Mouse (Mus musculus): ENCODE measurements at regions not wholly inside any gene's neighbourhood (a gene's known extent, or its start where the extent isn't known, plus 50 kb on each side); places are given as distances from the start of the nearest gene placed in this dataset.

- Histone ChIP-seq H3K9ac (replicated peaks; ENCODE audit: low read depth, low read length) (no peak overlapping the region), H3K4me1 (ENCODE audit: control insufficient read depth, insufficient read depth, low read length) (no peaks in the 10 kb centered on the region), H3K4me2 (ENCODE audit: low read depth, low read length) (no peak overlapping the region), H3K4me3 (ENCODE audit: low read depth, low read length) (no peak overlapping the region), H3K36me3 (ENCODE audit: control insufficient read depth, insufficient read depth, low read length) (no peaks in the 10 kb centered on the region), H3K27ac (ENCODE audit: low read depth, low read length) (no peak overlapping the region), H3K27me3 (ENCODE audit: control insufficient read depth, insufficient read depth, low read length) (no peaks in the 10 kb centered on the region), H3K9me3 (ENCODE audit: control insufficient read depth, low read length) (no peaks in the 10 kb centered on the region)
- ATAC-seq (ENCODE audit: low read depth), result no peak
- WGBS, result 94% methylated on average over 8 of the region's 8 CpGs
Measured at GRCm38 (mm10) chr4:124057607-124058006, 139.8 kb upstream of the 4930535I16Rik start.

GRCm38 (mm10) chr4:124054240-124054760 is 136.5 kb upstream of the 4930535I16Rik start:
- Histone ChIP-seq H3K4me1 (ENCODE audit: control insufficient read depth, insufficient read depth, low read length) (no peaks in the 10 kb centered on the region), H3K9ac (replicated peaks; ENCODE audit: low read depth, low read length) (no peak overlapping the region), H3K4me2 (ENCODE audit: low read depth, low read length) (no peak overlapping the region), H3K4me3 (ENCODE audit: low read depth, low read length) (no peak overlapping the region), H3K9me3 (ENCODE audit: control insufficient read depth, low read length) (no peaks in the 10 kb centered on the region), H3K36me3 (ENCODE audit: control insufficient read depth, insufficient read depth, low read length) (no peaks in the 10 kb centered on the region), H3K27ac (ENCODE audit: low read depth, low read length) (no peak overlapping the region), H3K27me3 (ENCODE audit: control insufficient read depth, insufficient read depth, low read length) (no peaks in the 10 kb centered on the region)
- no peak for ATAC-seq (ENCODE audit: low read depth)
- WGBS, result 87% methylated on average over 1 of the region's 1 CpGs

- Histone ChIP-seq H3K36me3 (ENCODE audit: control insufficient read depth, insufficient read depth, low read length) (no peaks in the 10 kb centered on the region), H3K27me3 (ENCODE audit: control insufficient read depth, insufficient read depth, low read length) (no peaks in the 10 kb centered on the region), H3K4me1 (ENCODE audit: control insufficient read depth, insufficient read depth, low read length) (peaks cover 4% of the 10 kb centered on the region), H3K9ac (replicated peaks; ENCODE audit: low read depth, low read length) (no peak overlapping the region), H3K27ac (ENCODE audit: low read depth, low read length) (no peak overlapping the region), H3K4me3 (ENCODE audit: low read depth, low read length) (no peak overlapping the region), H3K4me2 (ENCODE audit: low read depth, low read length) (no peak overlapping the region), H3K9me3 (ENCODE audit: control insufficient read depth, low read length) (no peaks in the 10 kb centered on the region)
- ATAC-seq (ENCODE audit: low read depth), result no peak
- 81% methylated on average over 2 of the region's 2 CpGs for WGBS
Measured at GRCm38 (mm10) chr4:124053340-124054038, 135.7 kb upstream of the 4930535I16Rik start.

GRCm38 (mm10) chr4:124052387-124052786 is 134.6 kb upstream of the 4930535I16Rik start:
- ATAC-seq (ENCODE audit: low read depth), result no peak
- H3K9me3 ChIP-seq (ENCODE audit: control insufficient read depth, low read length), result no peaks in the 10 kb centered on the region
- no peaks in the 10 kb centered on the region for H3K27me3 ChIP-seq (ENCODE audit: control insufficient read depth, insufficient read depth, low read length)

GRCm38 (mm10) chr4:124048348-124048831 is 130.6 kb upstream of the 4930535I16Rik start:
- H3K9ac ChIP-seq (replicated peaks; ENCODE audit: low read depth, low read length), result no peak overlapping the region

More at GRCm38 (mm10) chr4:124052387-124052786, 134.6 kb upstream of the 4930535I16Rik start:
- no peak overlapping the region for H3K9ac ChIP-seq (replicated peaks; ENCODE audit: low read depth, low read length)
- H3K4me1 ChIP-seq (ENCODE audit: control insufficient read depth, insufficient read depth, low read length), result peaks cover 13% of the 10 kb centered on the region
- H3K27ac ChIP-seq (ENCODE audit: low read depth, low read length), result no peak overlapping the region
- H3K4me2 ChIP-seq (ENCODE audit: low read depth, low read length), result no peak overlapping the region
- WGBS, result 66% methylated on average over 2 of the region's 2 CpGs
- no peaks in the 10 kb centered on the region for H3K36me3 ChIP-seq (ENCODE audit: control insufficient read depth, insufficient read depth, low read length)
- H3K4me3 ChIP-seq (ENCODE audit: low read depth, low read length), result no peak overlapping the region

GRCm38 (mm10) chr4:124047898-124048297 is 130.1 kb upstream of the 4930535I16Rik start:
- no peak overlapping the region for H3K4me3 ChIP-seq (ENCODE audit: low read depth, low read length)
- peaks cover 13% of the 10 kb centered on the region for H3K4me1 ChIP-seq (ENCODE audit: control insufficient read depth, insufficient read depth, low read length)
- H3K27me3 ChIP-seq (ENCODE audit: control insufficient read depth, insufficient read depth, low read length), result no peaks in the 10 kb centered on the region
- no peak for ATAC-seq (ENCODE audit: low read depth)
- no peaks in the 10 kb centered on the region for H3K36me3 ChIP-seq (ENCODE audit: control insufficient read depth, insufficient read depth, low read length)
- H3K27ac ChIP-seq (ENCODE audit: low read depth, low read length), result peak overlapping the region; percentile 60
- H3K4me2 ChIP-seq (ENCODE audit: low read depth, low read length), result no peak overlapping the region
- WGBS, result 42% methylated on average over 3 of the region's 3 CpGs
- no peak overlapping the region for H3K9ac ChIP-seq (replicated peaks; ENCODE audit: low read depth, low read length)
- no peaks in the 10 kb centered on the region for H3K9me3 ChIP-seq (ENCODE audit: control insufficient read depth, low read length)

More at GRCm38 (mm10) chr4:124048348-124048831, 130.6 kb upstream of the 4930535I16Rik start:
- no peaks in the 10 kb centered on the region for H3K9me3 ChIP-seq (ENCODE audit: control insufficient read depth, low read length)
- peak overlapping the region; percentile 60 for H3K27ac ChIP-seq (ENCODE audit: low read depth, low read length)
- H3K4me3 ChIP-seq (ENCODE audit: low read depth, low read length), result no peak overlapping the region
- peak; percentile 84 for ATAC-seq (ENCODE audit: low read depth)
- peaks cover 13% of the 10 kb centered on the region for H3K4me1 ChIP-seq (ENCODE audit: control insufficient read depth, insufficient read depth, low read length)
- no peaks in the 10 kb centered on the region for H3K27me3 ChIP-seq (ENCODE audit: control insufficient read depth, insufficient read depth, low read length)
- 10% methylated on average over 12 of the region's 12 CpGs for WGBS
- H3K36me3 ChIP-seq (ENCODE audit: control insufficient read depth, insufficient read depth, low read length), result no peaks in the 10 kb centered on the region
- H3K4me2 ChIP-seq (ENCODE audit: low read depth, low read length), result no peak overlapping the region

- H3K4me3 ChIP-seq (ENCODE audit: low read depth, low read length), result no peak overlapping the region
- ATAC-seq (ENCODE audit: low read depth), result no peak
- no peak overlapping the region for H3K9ac ChIP-seq (replicated peaks; ENCODE audit: low read depth, low read length)
- H3K9me3 ChIP-seq (ENCODE audit: control insufficient read depth, low read length), result no peaks in the 10 kb centered on the region
- H3K36me3 ChIP-seq (ENCODE audit: control insufficient read depth, insufficient read depth, low read length), result no peaks in the 10 kb centered on the region
- 0 out of 2 replicates have a peak overlapping the region, but pooled peaks have one; percentile 2 for H3K27ac ChIP-seq (ENCODE audit: low read depth, low read length)
- 58% methylated on average over 12 of the region's 12 CpGs for WGBS
- H3K4me1 ChIP-seq (ENCODE audit: control insufficient read depth, insufficient read depth, low read length), result peaks cover 21% of the 10 kb centered on the region
- no peak overlapping the region for H3K4me2 ChIP-seq (ENCODE audit: low read depth, low read length)
- H3K27me3 ChIP-seq (ENCODE audit: control insufficient read depth, insufficient read depth, low read length), result no peaks in the 10 kb centered on the region
Measured at GRCm38 (mm10) chr4:124036483-124036882, 118.7 kb upstream of the 4930535I16Rik start.

- H3K4me1 ChIP-seq (ENCODE audit: control insufficient read depth, insufficient read depth, low read length), result peaks cover 21% of the 10 kb centered on the region
- 3% methylated on average over 10 of the region's 10 CpGs for WGBS
- no peak overlapping the region for H3K9ac ChIP-seq (replicated peaks; ENCODE audit: low read depth, low read length)
- H3K9me3 ChIP-seq (ENCODE audit: control insufficient read depth, low read length), result no peaks in the 10 kb centered on the region
- H3K4me3 ChIP-seq (ENCODE audit: low read depth, low read length), result no peak overlapping the region
- H3K27me3 ChIP-seq (ENCODE audit: control insufficient read depth, insufficient read depth, low read length), result no peaks in the 10 kb centered on the region
- peak overlapping the region; percentile 82 for H3K27ac ChIP-seq (ENCODE audit: low read depth, low read length)
- peak overlapping the region; percentile 28; the same call in 1 of the 2 replicates for H3K4me2 ChIP-seq (ENCODE audit: low read depth, low read length)
- H3K36me3 ChIP-seq (ENCODE audit: control insufficient read depth, insufficient read depth, low read length), result no peaks in the 10 kb centered on the region
- ATAC-seq (ENCODE audit: low read depth), result peak; percentile 38; the same call in 1 of the 2 replicates
Measured at GRCm38 (mm10) chr4:124035657-124036061, 117.8 kb upstream of the 4930535I16Rik start.

GRCm38 (mm10) chr4:124035192-124035591 is 117.4 kb upstream of the 4930535I16Rik start:
- H3K4me2 ChIP-seq (ENCODE audit: low read depth, low read length), result peak overlapping the region; percentile 28; the same call in 1 of the 2 replicates

More at GRCm38 (mm10) chr4:124035192-124035591, 117.4 kb upstream of the 4930535I16Rik start:
- peak; percentile 83 for ATAC-seq (ENCODE audit: low read depth)
- no peak overlapping the region for H3K9ac ChIP-seq (replicated peaks; ENCODE audit: low read depth, low read length)
- peaks cover 21% of the 10 kb centered on the region for H3K4me1 ChIP-seq (ENCODE audit: control insufficient read depth, insufficient read depth, low read length)
- peak overlapping the region; percentile 82 for H3K27ac ChIP-seq (ENCODE audit: low read depth, low read length)
- no peaks in the 10 kb centered on the region for H3K36me3 ChIP-seq (ENCODE audit: control insufficient read depth, insufficient read depth, low read length)
- H3K4me3 ChIP-seq (ENCODE audit: low read depth, low read length), result no peak overlapping the region
- 7% methylated on average over 7 of the region's 7 CpGs for WGBS
- H3K27me3 ChIP-seq (ENCODE audit: control insufficient read depth, insufficient read depth, low read length), result no peaks in the 10 kb centered on the region
- H3K9me3 ChIP-seq (ENCODE audit: control insufficient read depth, low read length), result no peaks in the 10 kb centered on the region

Data from neural tube, embryonic 14.5 days (tissue).